Mouse (Mus musculus): ENCODE results near the gene Tmem106c.

The Tmem106c gene

GRCm38 (mm10) chr15:98001321-98002112, 37.5 kb downstream of the Tmem106c start:
- DNase-seq (ENCODE audit: low read depth), result no peak

- DNase-seq (ENCODE audit: low read depth), result no peak
Observed at GRCm38 (mm10) chr15:98002113-98002990, 38.4 kb downstream of the Tmem106c start.

- DNase-seq (ENCODE audit: low read depth), result no peak
Observed at GRCm38 (mm10) chr15:98002991-98003821, 39.2 kb downstream of the Tmem106c start.

GRCm38 (mm10) chr15:98003822-98004739, 40.1 kb downstream of the Tmem106c start, which contains the start of gene Col2a1:
Gene Col2a1 (minus strand): TSS chr15:98004695.
- no peak for DNase-seq (ENCODE audit: low read depth)

GRCm38 (mm10) chr15:98004740-98005159, 40.8 kb downstream of the Tmem106c start:
- DNase-seq (ENCODE audit: low read depth), result no peak

- DNase-seq (ENCODE audit: low read depth), result no peak
Observed at GRCm38 (mm10) chr15:98005181-98005580, 41.2 kb downstream of the Tmem106c start.

GRCm38 (mm10) chr15:98012810-98013209, 48.8 kb downstream of the Tmem106c start:
- no peak for DNase-seq (ENCODE audit: low read depth)

DNA sequence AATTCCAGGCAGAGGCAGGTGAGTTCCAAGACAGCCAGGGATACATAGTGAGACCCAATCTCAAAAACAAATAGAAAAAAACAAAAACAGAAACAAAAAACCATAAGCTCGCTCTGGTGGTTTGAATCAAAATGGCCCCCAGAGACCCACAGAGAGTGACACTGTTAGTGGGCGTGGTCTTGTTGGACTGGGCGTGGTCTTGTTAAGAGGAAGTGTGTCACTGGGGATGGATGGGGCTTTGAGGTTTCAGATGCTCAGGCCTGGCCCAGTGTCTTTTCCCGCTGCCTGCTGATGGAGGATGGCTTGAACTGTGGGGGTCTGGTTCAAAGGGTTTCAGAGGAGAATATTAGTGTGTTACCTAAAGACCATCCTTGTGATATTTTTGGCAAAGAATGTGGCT, 53.9 kb downstream of the Tmem106c start:
- DNase-seq (ENCODE audit: low read depth), result peak; percentile 33

DNA sequence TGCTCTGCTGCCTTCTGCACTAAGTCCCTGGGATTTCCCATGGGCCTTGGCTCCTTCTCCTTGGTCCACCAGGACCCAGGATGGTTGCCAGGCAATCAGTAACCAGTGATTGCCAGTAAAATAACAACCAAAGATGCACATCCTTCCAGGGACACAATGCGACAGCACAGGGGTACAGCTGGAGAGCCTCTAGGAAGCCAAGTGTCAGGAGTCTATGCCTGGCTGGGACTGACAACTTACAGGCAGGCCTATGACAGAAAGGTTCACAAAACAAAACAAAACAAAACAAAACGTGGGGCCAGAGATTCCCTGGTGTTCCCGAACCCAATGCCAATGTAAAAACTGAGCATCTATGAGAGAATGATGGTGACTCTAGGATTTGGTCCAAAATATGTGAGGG, 55.0 kb downstream of the Tmem106c start:
- no peak for DNase-seq (ENCODE audit: low read depth)
